Mouse (Mus musculus) liver, embryonic 16.5 days (tissue): ENCODE measurements around the gene Ascc3. TPM values are rescaled to one million over a fixed set of nuclear protein-coding genes. Genes with fewer than 3 reads are reported as not detected.

Experiments
- ATAC-seq: fragments of 200-750 bp; cut with Nextera tagmentation; 2 replicates; pipeline ENCODE4 v1.8.0; 2017; ENCODE audit warnings: low read depth, mild to moderate bottlenecking, moderate number of reproducible peaks, moderate library complexity
- H3K27ac ChIP-seq: fragments of 300-500 bp; sonication (generic); 2 replicates; pipeline ENCODE4 v1.5.1; 2014; ENCODE audit warnings: mild to moderate bottlenecking, low read length
- H3K27me3 ChIP-seq: fragments of 300-500 bp; sonication (generic); 2 replicates; pipeline ENCODE4 v1.6.1; 2014; ENCODE audit warnings: low read depth, low read length, mixed read lengths; ENCODE audit not compliant: control insufficient read depth, insufficient read depth
- H3K36me3 ChIP-seq: fragments of 300-500 bp; sonication (generic); 2 replicates; pipeline ENCODE4 v1.6.1; 2014; ENCODE audit warnings: mild to moderate bottlenecking; ENCODE audit not compliant: control insufficient read depth, insufficient read depth
- H3K4me1 ChIP-seq: fragments of 300-500 bp; sonication (generic); 2 replicates; pipeline ENCODE4 v1.6.1; 2014; ENCODE audit warnings: low read depth, low read length, mixed read lengths; ENCODE audit not compliant: control insufficient read depth
- H3K4me2 ChIP-seq: fragments of 300-500 bp; sonication (generic); 2 replicates; pipeline ENCODE4 v1.6.1; 2014; ENCODE audit warnings: low read depth, low read length, mixed read lengths
- H3K4me3 ChIP-seq: fragments of 300-500 bp; sonication (generic); 2 replicates; pipeline ENCODE4 v1.5.1; 2014; ENCODE audit warnings: low read depth, mild to moderate bottlenecking, low read length
- H3K9ac ChIP-seq: fragments of 300-500 bp; sonication (generic); 2 replicates; pipeline ENCODE4 v1.6.1; 2014; ENCODE audit warnings: low read depth, low read length
- H3K9me3 ChIP-seq: fragments of 300-500 bp; sonication (generic); replicated peaks from 2 replicates; pipeline ENCODE4 v1.6.1; 2016; ENCODE audit warnings: low read length; ENCODE audit not compliant: control insufficient read depth
- WGBS: fragments of 180-500 bp; shearing (Covaris S2); extraction: QIAGEN DNeasy Blood & Tissue Kit; methylation state at CpG from one replicate; pipeline ENCODE4 v1.1.7; 2014; ENCODE audit not compliant: insufficient replicate concordance; 5-methylcytosine and 5-hydroxymethylcytosine counted together
- polyA plus RNA-seq: library from polyadenylated mRNA; unstranded; fragments of >200 nt; fragmentation: Nextera tagmentation; extraction: Ambion mirVana; gene quantifications from 2 replicates; pipeline ENCODE4 v1.2.1, GENCODE M21; 2015

Ascc3 gene
- 11.5 and 11.9 TPM in 2 replicates for polyA plus RNA-seq

DNA sequence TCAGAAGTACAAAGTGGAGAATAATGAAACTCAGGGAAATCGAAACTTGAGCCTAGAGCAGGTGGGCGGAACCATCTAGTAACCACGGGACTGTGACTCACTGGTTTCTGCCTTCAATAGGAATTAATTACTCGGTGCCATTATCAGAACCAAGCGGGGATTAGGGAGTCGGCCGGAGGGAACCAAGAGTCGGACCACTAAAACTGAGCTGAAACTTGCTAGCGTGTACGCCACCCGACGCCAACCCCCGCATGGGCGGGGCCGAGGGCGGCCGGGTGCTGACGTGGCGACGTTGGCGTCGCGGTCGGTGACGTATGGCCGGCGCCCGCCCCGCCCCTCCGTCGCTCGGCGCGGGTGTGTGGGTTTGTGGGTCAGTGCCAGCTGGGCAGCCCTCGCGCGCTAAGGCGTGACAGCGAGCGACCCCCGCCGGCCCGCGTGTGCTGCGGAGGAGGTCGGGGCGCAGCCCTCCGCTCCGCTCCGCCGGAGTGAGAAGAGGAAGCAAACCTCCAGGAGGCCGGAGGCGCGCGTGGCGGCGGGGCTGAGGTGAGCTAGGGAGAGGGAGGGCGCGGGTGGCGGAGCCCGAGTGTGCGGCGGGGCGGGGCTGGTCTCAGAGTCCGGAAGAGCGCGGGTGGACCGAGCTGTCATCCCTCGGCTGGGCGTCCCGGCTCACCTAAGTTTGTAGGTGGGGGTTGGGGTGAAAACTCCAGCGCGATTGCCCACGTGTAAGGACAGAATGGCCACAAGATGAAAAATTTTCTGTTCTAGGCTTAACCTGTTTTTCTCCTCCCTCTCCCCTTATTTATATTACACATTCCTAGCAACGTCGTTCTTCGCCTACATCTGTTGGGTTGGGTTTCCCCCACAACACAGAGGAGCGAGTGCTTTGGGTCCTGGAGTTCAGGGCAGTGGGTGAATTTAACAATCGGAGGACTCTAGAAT, at the start of gene Ascc3:
Gene Ascc3, plus strand, starts transcription at position 315 of the 939 bp plus-strand sequence.
- peak; percentile 97 for ATAC-seq
- Histone ChIP-seq H3K4me1 (peaks cover 3% of the 10 kb centered on the region), H3K27me3 (no peaks in the 10 kb centered on the region), H3K27ac (peak within 1 kb of the TSS; percentile 88), H3K36me3 (no peaks in the 10 kb centered on the region), H3K4me2 (peak within 1 kb of the TSS; percentile 79), H3K4me3 (peak within 1 kb of the TSS; percentile 82), H3K9ac (peak within 1 kb of the TSS; percentile 77), H3K9me3 (no peaks in the 10 kb centered on the region)
- WGBS: under 1% methylated on average over 78 of the region's 79 CpGs

GRCm38 (mm10) chr10:50584721-50585120, 7.7 kb upstream of the Ascc3 start:
- no peak for ATAC-seq

GRCm38 (mm10) chr10:50586556-50586955, 5.9 kb upstream of the Ascc3 start:
- Histone ChIP-seq H3K9ac (no peak overlapping the region), H3K4me1 (no peaks in the 10 kb centered on the region), H3K27me3 (no peaks in the 10 kb centered on the region), H3K4me3 (no peak overlapping the region), H3K36me3 (no peaks in the 10 kb centered on the region), H3K9me3 (no peaks in the 10 kb centered on the region), H3K27ac (no peak overlapping the region), H3K4me2 (no peak overlapping the region)
- 57% methylated on average over 1 of the region's 1 CpGs for WGBS
- no peak for ATAC-seq

More at GRCm38 (mm10) chr10:50584721-50585120, 7.7 kb upstream of the Ascc3 start:
- Histone ChIP-seq H3K27me3 (no peaks in the 10 kb centered on the region), H3K4me2 (no peak overlapping the region), H3K4me1 (no peaks in the 10 kb centered on the region), H3K9me3 (no peaks in the 10 kb centered on the region), H3K4me3 (no peak overlapping the region), H3K27ac (no peak overlapping the region), H3K9ac (no peak overlapping the region), H3K36me3 (no peaks in the 10 kb centered on the region)
- WGBS: 61% methylated on average over 1 of the region's 1 CpGs

DNA sequence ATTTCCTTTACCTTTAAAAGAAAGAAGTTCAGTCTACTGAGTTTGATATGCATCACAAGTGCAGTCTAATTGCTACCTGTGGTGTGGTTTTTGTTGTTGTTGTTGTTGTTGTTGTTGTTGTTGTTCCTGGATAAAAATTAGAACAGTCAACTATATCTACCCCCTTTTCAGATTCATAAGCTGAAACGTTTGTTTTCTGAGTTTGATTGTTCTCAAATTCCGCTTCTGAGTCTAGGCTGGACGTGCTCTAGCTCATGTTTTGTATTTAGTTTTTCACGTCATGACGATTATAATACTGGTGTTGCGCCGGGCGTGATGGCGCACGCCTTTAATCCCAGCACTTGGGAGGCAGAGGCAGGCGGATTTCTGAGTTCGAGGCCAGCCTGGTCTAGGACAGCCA, 902 bp downstream of the Ascc3 start:
- peak overlapping the region; percentile 88 for H3K27ac ChIP-seq
- no peaks in the 10 kb centered on the region for H3K27me3 ChIP-seq
- ATAC-seq: no peak
- peak overlapping the region; percentile 77 for H3K9ac ChIP-seq
- no peaks in the 10 kb centered on the region for H3K9me3 ChIP-seq
- H3K4me2 ChIP-seq: peak overlapping the region; percentile 46
- 54% methylated on average over 12 of the region's 12 CpGs for WGBS
- H3K4me1 ChIP-seq: peaks cover 7% of the 10 kb centered on the region
- peak overlapping the region; percentile 82 for H3K4me3 ChIP-seq
- no peaks in the 10 kb centered on the region for H3K36me3 ChIP-seq

DNA sequence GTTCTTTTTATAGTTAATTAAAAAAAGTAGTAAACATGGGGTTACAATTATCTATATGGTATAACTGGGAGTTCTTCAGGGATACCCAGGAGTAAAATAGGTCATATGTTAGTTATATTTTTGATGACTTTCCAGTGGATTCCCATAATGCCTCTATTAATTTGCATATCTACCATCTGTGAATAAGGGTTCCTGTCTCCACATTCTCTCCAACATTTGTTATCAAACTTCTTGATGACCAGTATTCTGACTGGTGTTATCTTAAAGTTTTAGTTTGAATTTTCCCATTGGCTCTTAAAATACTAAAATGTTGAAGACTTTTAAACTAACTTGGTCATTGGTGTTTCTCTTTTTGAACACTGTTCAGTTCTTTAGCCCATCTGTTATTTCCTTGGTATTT, 2.9 kb downstream of the Ascc3 start:
- Histone ChIP-seq H3K4me1 (peaks cover 9% of the 10 kb centered on the region), H3K9me3 (no peaks in the 10 kb centered on the region), H3K4me3 (no peak overlapping the region), H3K27me3 (no peaks in the 10 kb centered on the region), H3K36me3 (no peaks in the 10 kb centered on the region), H3K27ac (no peak overlapping the region), H3K4me2 (peak overlapping the region; percentile 37), H3K9ac (no peak overlapping the region)
- no peak for ATAC-seq

- H3K9me3 ChIP-seq: no peaks in the 10 kb centered on the region
- no peak overlapping the region for H3K4me3 ChIP-seq
- no peaks in the 10 kb centered on the region for H3K36me3 ChIP-seq
- WGBS: 76% methylated on average over 5 of the region's 5 CpGs
- no peak overlapping the region for H3K9ac ChIP-seq
- no peak overlapping the region for H3K4me2 ChIP-seq
- H3K4me1 ChIP-seq: no peaks in the 10 kb centered on the region
- no peak for ATAC-seq
- no peaks in the 10 kb centered on the region for H3K27me3 ChIP-seq
- no peak overlapping the region for H3K27ac ChIP-seq
These were observed 12.4 kb downstream of the Ascc3 start for GRCm38 (mm10) chr10:50604919-50605318.

GRCm38 (mm10) chr10:50613840-50614239, 21.4 kb downstream of the Ascc3 start:
- H3K27ac ChIP-seq: no peak overlapping the region
- H3K9me3 ChIP-seq: no peaks in the 10 kb centered on the region
- WGBS: 87% methylated on average over 9 of the region's 9 CpGs
- H3K4me1 ChIP-seq: no peaks in the 10 kb centered on the region
- ATAC-seq: no peak
- no peak overlapping the region for H3K4me3 ChIP-seq
- peaks cover 4% of the 10 kb centered on the region; the same call in 1 of the 2 replicates for H3K36me3 ChIP-seq
- no peaks in the 10 kb centered on the region for H3K27me3 ChIP-seq
- no peak overlapping the region for H3K4me2 ChIP-seq
- no peak overlapping the region for H3K9ac ChIP-seq

DNA sequence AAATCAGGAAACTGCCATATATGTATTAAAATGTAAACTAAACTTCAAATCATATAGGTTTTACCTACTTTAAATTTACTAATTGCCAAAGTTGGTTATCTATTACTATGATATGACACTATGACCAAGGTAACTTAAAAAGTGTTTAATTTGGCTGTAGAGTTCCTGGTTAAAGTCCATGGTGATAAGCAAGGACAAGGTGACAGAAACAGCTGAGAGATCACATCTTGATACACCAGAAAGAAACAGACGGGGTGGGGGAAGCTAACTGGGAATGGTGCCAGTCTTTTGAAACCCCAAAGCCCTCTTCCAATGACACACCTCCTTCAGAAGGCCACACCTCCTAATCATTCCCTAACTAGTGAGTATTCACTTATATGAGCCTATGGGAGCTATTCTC, 33.4 kb downstream of the Ascc3 start:
- no peaks in the 10 kb centered on the region for H3K4me1 ChIP-seq
- no peak overlapping the region for H3K9ac ChIP-seq
- H3K4me2 ChIP-seq: no peak overlapping the region
- H3K4me3 ChIP-seq: no peak overlapping the region
- H3K27me3 ChIP-seq: no peaks in the 10 kb centered on the region
- 39% methylated on average over 1 of the region's 1 CpGs for WGBS
- H3K27ac ChIP-seq: no peak overlapping the region
- no peaks in the 10 kb centered on the region for H3K9me3 ChIP-seq
- no peak for ATAC-seq
- peaks cover 12% of the 10 kb centered on the region for H3K36me3 ChIP-seq

DNA sequence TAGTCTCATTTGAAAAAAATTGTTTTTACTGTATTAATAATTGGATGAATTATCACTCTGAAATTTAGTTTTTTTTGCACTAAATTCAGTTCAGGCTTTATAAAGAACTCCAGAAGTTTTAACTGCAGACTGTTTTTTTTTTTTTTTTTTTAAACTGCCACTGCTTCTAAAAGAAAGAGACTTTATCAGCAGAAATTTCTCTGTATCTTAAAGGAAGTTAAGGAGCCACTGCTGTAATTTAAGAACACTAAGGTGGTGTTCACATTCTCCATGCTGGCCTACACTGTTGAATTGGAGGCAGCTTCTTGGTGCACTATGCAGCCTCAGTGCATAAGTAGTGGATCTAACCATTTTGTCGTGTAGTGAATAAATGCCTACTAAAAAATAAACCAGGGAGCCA, 47.1 kb downstream of the Ascc3 start:
- Histone ChIP-seq H3K4me1 (no peaks in the 10 kb centered on the region), H3K9ac (no peak overlapping the region), H3K27me3 (no peaks in the 10 kb centered on the region), H3K27ac (no peak overlapping the region), H3K9me3 (no peaks in the 10 kb centered on the region), H3K36me3 (no peaks in the 10 kb centered on the region), H3K4me2 (no peak overlapping the region), H3K4me3 (no peak overlapping the region)
- WGBS: 71% methylated on average over 1 of the region's 1 CpGs
- no peak for ATAC-seq
